Mouse (Mus musculus) neural tube, embryonic 14.5 days (tissue): ENCODE measurements around the gene Hormad1. TPM values are rescaled to one million over a fixed set of nuclear protein-coding genes. Genes with fewer than 3 reads are reported as not detected.

Source experiments
- ATAC-seq: fragments of 200-750 bp; cut with Nextera tagmentation; 2 replicates; pipeline ENCODE4 v1.8.0; 2017; ENCODE audit warnings: low read depth, mild to moderate bottlenecking, moderate TSS enrichment, moderate library complexity
- H3K27ac ChIP-seq: fragments of 300-500 bp; sonication (generic); 2 replicates; pipeline ENCODE4 v1.5.1; 2014; ENCODE audit warnings: low read depth, mild to moderate bottlenecking, control low read depth, low read length, moderate library complexity, mixed read lengths
- H3K27me3 ChIP-seq: fragments of 300-500 bp; sonication (generic); 2 replicates; pipeline ENCODE4 v1.6.1; 2014; ENCODE audit warnings: low read length; ENCODE audit not compliant: control insufficient read depth, insufficient read depth
- H3K36me3 ChIP-seq: fragments of 300-500 bp; sonication (generic); 2 replicates; pipeline ENCODE4 v1.6.1; 2014; ENCODE audit warnings: low read length, mixed read lengths; ENCODE audit not compliant: control insufficient read depth, insufficient read depth
- H3K4me1 ChIP-seq: fragments of 300-500 bp; sonication (generic); 2 replicates; pipeline ENCODE4 v1.6.1; 2014; ENCODE audit warnings: low read length; ENCODE audit not compliant: control insufficient read depth, insufficient read depth
- H3K4me2 ChIP-seq: fragments of 300-500 bp; sonication (generic); 2 replicates; pipeline ENCODE4 v1.6.1; 2014; ENCODE audit warnings: mild to moderate bottlenecking, low read depth, low read length, control low read depth
- H3K4me3 ChIP-seq: fragments of 300-500 bp; sonication (generic); 2 replicates; pipeline ENCODE4 v1.5.1; 2014; ENCODE audit warnings: low read depth, low read length, control low read depth, mixed read lengths
- H3K9ac ChIP-seq: fragments of 300-500 bp; sonication (generic); replicated peaks from 2 replicates; pipeline ENCODE4 v1.6.1; 2014; ENCODE audit warnings: low read depth, mild to moderate bottlenecking, control low read depth, low read length, mixed read lengths
- H3K9me3 ChIP-seq: fragments of 300-500 bp; sonication (generic); 2 replicates; pipeline ENCODE4 v1.6.1; 2016; ENCODE audit warnings: low read length; ENCODE audit not compliant: control insufficient read depth
- WGBS: fragments of 180-500 bp; shearing (Covaris S2); extraction: QIAGEN DNeasy Blood & Tissue Kit; methylation state at CpG from one replicate; pipeline ENCODE4 v1.1.7; 2014; 5-methylcytosine and 5-hydroxymethylcytosine counted together
- polyA plus RNA-seq: library from polyadenylated mRNA; unstranded; fragments of >200 nt; fragmentation: Nextera tagmentation; extraction: Ambion mirVana; gene quantifications from 2 replicates; pipeline ENCODE4 v1.2.1, GENCODE M21; 2014

Gene Hormad1
- polyA plus RNA-seq, 1 experiment from 2014 or later, result not detected

DNA sequence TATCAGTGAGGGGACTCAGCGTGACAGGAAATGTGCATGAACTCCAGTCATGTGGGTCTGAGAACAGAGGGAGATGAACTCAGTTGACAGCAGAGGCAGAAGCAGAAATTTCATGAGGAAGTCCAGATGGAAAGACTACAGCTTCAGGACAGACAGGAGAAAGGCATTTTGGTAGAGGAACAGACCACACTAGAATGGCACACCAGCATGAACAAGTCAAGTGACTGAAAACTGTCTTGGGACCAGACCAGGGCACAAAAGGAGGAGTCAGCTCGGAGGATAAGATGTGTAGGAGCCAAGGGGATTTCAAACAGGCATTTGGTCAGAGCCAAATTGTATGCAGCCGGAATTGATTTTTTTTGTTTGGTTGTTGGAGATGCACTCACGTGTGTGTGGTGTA, 76.2 kb downstream of the Hormad1 start:
- Histone ChIP-seq H3K36me3 (peaks cover 45% of the 10 kb centered on the region), H3K4me2 (no peak overlapping the region), H3K4me1 (no peaks in the 10 kb centered on the region), H3K4me3 (no peak overlapping the region), H3K9ac (no peak overlapping the region), H3K9me3 (no peaks in the 10 kb centered on the region), H3K27me3 (no peaks in the 10 kb centered on the region), H3K27ac (no peak overlapping the region)
- ATAC-seq, result no peak
- WGBS, result 82% methylated on average over 4 of the region's 4 CpGs

DNA sequence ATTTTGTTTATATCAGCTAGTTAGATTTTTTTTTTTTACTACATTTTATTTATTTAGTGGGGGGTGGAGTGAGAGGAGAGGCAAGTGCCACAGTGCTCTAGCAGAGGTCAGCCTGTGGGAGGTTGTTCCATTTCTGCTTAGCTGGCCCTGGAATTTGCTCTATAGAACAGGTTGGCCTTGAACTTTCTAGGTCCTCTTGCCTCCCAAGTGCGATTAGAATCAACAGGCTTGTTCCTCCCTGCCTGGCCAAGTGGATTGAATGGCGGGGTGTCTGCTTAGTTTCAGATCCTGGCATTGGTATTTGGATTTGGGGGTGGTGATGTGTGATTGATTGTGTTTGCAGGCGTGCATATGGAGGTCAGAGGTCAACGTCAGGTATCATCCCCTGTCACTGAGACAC, 76.6 kb downstream of the Hormad1 start:
- 88% methylated on average over 4 of the region's 4 CpGs for whole genome bisulfite sequencing
- Histone ChIP-seq H3K27me3 (no peaks in the 10 kb centered on the region), H3K27ac (no peak overlapping the region), H3K36me3 (peaks cover 41% of the 10 kb centered on the region), H3K4me1 (no peaks in the 10 kb centered on the region), H3K9ac (no peak overlapping the region), H3K9me3 (no peaks in the 10 kb centered on the region), H3K4me3 (no peak overlapping the region), H3K4me2 (no peak overlapping the region)
- ATAC-seq, result no peak

Other genes with a start within 250 kb of the Hormad1 start
- 75.0 and 85.1 TPM in 2 replicates for gene Cers2, start 244.9 kb upstream of the Hormad1 start, polyA plus RNA-seq
- 50.4 and 54.3 TPM in 2 replicates for gene Setdb1, start 202.5 kb upstream of the Hormad1 start, polyA plus RNA-seq
- gene 4930558C23Rik, start 156.8 kb upstream of the Hormad1 start, polyA plus RNA-seq, result not detected in 2 replicates
- gene Arnt, start 125.3 kb upstream of the Hormad1 start, polyA plus RNA-seq, result 12.5 and 18.6 TPM in 2 replicates
- 2.4 and 17.0 TPM in 2 replicates for gene Ctsk, start 60.4 kb upstream of the Hormad1 start, polyA plus RNA-seq
- 13.9 and 20.9 TPM in 2 replicates for gene Ctss, start 32.9 kb upstream of the Hormad1 start, polyA plus RNA-seq
- gene Golph3l, start 29.3 kb downstream of the Hormad1 start, polyA plus RNA-seq, result 29.5 and 32.4 TPM in 2 replicates
- 94.2 and 101 TPM in 2 replicates for gene Ensa, start 65.3 kb downstream of the Hormad1 start, polyA plus RNA-seq
- 49.0 and 65.6 TPM in 2 replicates for gene Mcl1, start 99.1 kb downstream of the Hormad1 start, polyA plus RNA-seq
- 0.88 and 1.1 TPM in 2 replicates for gene Adamtsl4, start 128.2 kb downstream of the Hormad1 start, polyA plus RNA-seq
- 7.7 and 11.3 TPM in 2 replicates for gene Ecm1, start 179.9 kb downstream of the Hormad1 start, polyA plus RNA-seq
- 47.4 and 47.5 TPM in 2 replicates for gene Tars2, start 200.5 kb downstream of the Hormad1 start, polyA plus RNA-seq